ENCODE assay signal across 8 mouse cellular contexts in genomic region chr9:109931257-109932171, GRCm38 (mm10). TPM values are rescaled to one million over a fixed set of nuclear protein-coding genes. Genes with fewer than 3 reads are reported as not detected.
DNase-seq lines count a peak whose midpoint lies in the region; ATAC-seq lines count a peak whose summit lies in the region.

TSS of gene Map4 (plus strand) at chr9:109931460.

- H3K27ac ChIP-seq in hindbrain, embryonic 11.5 days (ENCODE audit: low read depth, low read length) = peak within 1 kb of the TSS; percentile 91

- peak within 1 kb of the TSS; percentile 73 for H3K4me3 ChIP-seq in hindbrain, embryonic 11.5 days (ENCODE audit: low read depth, low read length)

- H3K9ac ChIP-seq in hindbrain, embryonic 11.5 days (ENCODE audit: low read depth, low read length) = peak within 1 kb of the TSS; percentile 76

- no peaks in the 10 kb centered on the region for H3K9me3 ChIP-seq in hindbrain, embryonic 11.5 days (ENCODE audit: control insufficient read depth, low read length)

- peak; percentile 99 for ATAC-seq in hindbrain, embryonic 11.5 days (ENCODE audit: low FRiP score)

- H3K4me1 ChIP-seq in hindbrain, embryonic 11.5 days (replicated peaks; ENCODE audit: control insufficient read depth, insufficient read depth, low read length) = peaks cover 2% of the 10 kb centered on the region; the same call in 1 of the 2 replicates

- WGBS in hindbrain, embryonic 11.5 days = under 1% methylated on average over 63 of the region's 94 CpGs

- DNase-seq in MN1 (ENCODE audit: low spot score) = peak; percentile 95
- peak; percentile 98 for DNase-seq in cerebellum, adult 9-10 months
- DNase-seq in frontal cortex, adult 2 months (ENCODE audit: extremely low spot score in 1 of 2, low spot score in 1 of 2) = peak; percentile 96 to 98
- peak; percentile 96 for DNase-seq in hindbrain, embryonic 11.5 days (ENCODE audit: low spot score)
- peak; percentile 96 to 99 for DNase-seq in layer of hippocampus, postnatal 10 days (ENCODE audit: low spot score in 2 of 2)
- DNase-seq in lung, postnatal 10 days = peak; percentile 99
- DNase-seq in ovary, postnatal 36 days (ENCODE audit: low spot score) = peak; percentile 98
- DNase-seq in thymus, postnatal 25 days = peak; percentile 98

- no peaks in the 10 kb centered on the region for H3K27me3 ChIP-seq in hindbrain, embryonic 11.5 days (ENCODE audit: control insufficient read depth, insufficient read depth, low read length)

- peak within 1 kb of the TSS; percentile 69 for H3K4me2 ChIP-seq in hindbrain, embryonic 11.5 days (replicated peaks; ENCODE audit: low read depth, low read length)

- H3K36me3 ChIP-seq in hindbrain, embryonic 11.5 days (ENCODE audit: control insufficient read depth, insufficient read depth, low read length) = no peaks in the 10 kb centered on the region

RNA-seq across cellular contexts. Expression of gene Map4, which starts in this region (rescaled TPM):
- 313 and 321 TPM in 2 replicates for polyA plus RNA-seq in frontal cortex, adult 2 months (2012; rRNA removed)
- 78.9 and 98.7 TPM in 2 replicates for polyA plus RNA-seq in hindbrain, embryonic 11.5 days (2014; fragmentation: Nextera tagmentation; extraction: Ambion mirVana)
- 100 to 1,000 TPM; 616 to 624 TPM for total RNA-seq in layer of hippocampus, postnatal 10 days (2021)

Comparison
In these comparisons a context has a peak if more than half of its experiments do, and no peak if none do; other contexts are left out.
1. Peak in every context shown above with its lines: DNase-seq, ATAC-seq, H3K4me3 ChIP-seq and H3K27ac ChIP-seq.